Mouse (Mus musculus) large intestine, adult 2 months (tissue): Measurements from ENCODE around the gene H2-Eb1. TPM values are rescaled to one million over a fixed set of nuclear protein-coding genes. Genes with fewer than 3 reads are reported as not detected.

ENCODE experiments used
- DNase-seq: peaks from one replicate; pipeline ENCODE4 v3.0.0-alpha.2; 2012; ENCODE audit warnings: low read depth, low spot score
- WGBS: fragments of 180-500 bp; shearing (Covaris S2); methylation state at CpG from one replicate; pipeline ENCODE4 v1.1.7; 2018; 5-methylcytosine and 5-hydroxymethylcytosine counted together
- polyA plus RNA-seq: library from polyadenylated mRNA; depleted of rRNA; stranded (reverse); fragments of >200 nt; gene quantifications from 2 replicates; pipeline ENCODE4 v1.2.3, GENCODE M21; 2012

The H2-Eb1 gene
- polyA plus RNA-seq, 1 experiment = 665 TPM

GRCm38 (mm10) chr17:34312185-34312584 lies 6.5 kb downstream of the H2-Eb1 start:
- 64% methylated on average over 1 of the region's 1 CpGs for WGBS
- no peak for DNase-seq

- no peak for DNase-seq
- 25% methylated on average over 3 of the region's 3 CpGs for WGBS
Observed at GRCm38 (mm10) chr17:34313393-34313792, 7.7 kb downstream of the H2-Eb1 start.

- 50% methylated on average over 9 of the region's 9 CpGs for WGBS
- no peak for DNase-seq
Observed at GRCm38 (mm10) chr17:34314286-34314685, 8.6 kb downstream of the H2-Eb1 start.

GRCm38 (mm10) chr17:34315512-34315911 lies 9.8 kb downstream of the H2-Eb1 start:
- WGBS = 76% methylated on average over 1 of the region's 1 CpGs

GRCm38 (mm10) chr17:34316697-34317096 lies 11.0 kb downstream of the H2-Eb1 start:
- no peak for DNase-seq
- WGBS = 80% methylated on average over 2 of the region's 2 CpGs

More at GRCm38 (mm10) chr17:34315512-34315911, 9.8 kb downstream of the H2-Eb1 start:
- DNase-seq = no peak

- no peak for DNase-seq
- 35% methylated on average over 2 of the region's 2 CpGs for WGBS
Observed at GRCm38 (mm10) chr17:34317275-34317674, 11.6 kb downstream of the H2-Eb1 start.

GRCm38 (mm10) chr17:34325436-34325835 lies 19.8 kb downstream of the H2-Eb1 start, which contains the start of gene H2-Eb2:
H2-Eb2 (plus strand) TSS chr17:34325665.
- DNase-seq = no peak
- 52% methylated on average over 4 of the region's 4 CpGs for WGBS

GRCm38 (mm10) chr17:34326373-34326772 lies 20.7 kb downstream of the H2-Eb1 start:
- no peak for DNase-seq
- 79% methylated on average over 3 of the region's 3 CpGs for whole genome bisulfite sequencing

GRCm38 (mm10) chr17:34329807-34330206 lies 24.1 kb downstream of the H2-Eb1 start:
- DNase-seq = no peak

GRCm38 (mm10) chr17:34331200-34331599 lies 25.5 kb downstream of the H2-Eb1 start:
- no peak for DNase-seq
- 91% methylated on average over 1 of the region's 1 CpGs for WGBS

More at GRCm38 (mm10) chr17:34329807-34330206, 24.1 kb downstream of the H2-Eb1 start:
- 68% methylated on average over 2 of the region's 2 CpGs for WGBS

GRCm38 (mm10) chr17:34340619-34341402 lies 35.1 kb downstream of the H2-Eb1 start:
- DNase-seq = no peak
- WGBS = 47% methylated on average over 3 of the region's 3 CpGs

GRCm38 (mm10) chr17:34344882-34345281 lies 39.2 kb downstream of the H2-Eb1 start:
- no peak for DNase-seq
- 84% methylated on average over 4 of the region's 4 CpGs for WGBS

GRCm38 (mm10) chr17:34345486-34345885 lies 39.8 kb downstream of the H2-Eb1 start:
- 81% methylated on average over 7 of the region's 7 CpGs for WGBS
- DNase-seq = no peak

- WGBS = 56% methylated on average over 3 of the region's 3 CpGs
- DNase-seq = no peak
Observed at GRCm38 (mm10) chr17:34346041-34346440, 40.4 kb downstream of the H2-Eb1 start.

- DNase-seq = no peak
- WGBS = 57% methylated on average over 6 of the region's 6 CpGs
Observed at GRCm38 (mm10) chr17:34347606-34348308, 42.1 kb downstream of the H2-Eb1 start.

- DNase-seq = no peak
- WGBS = 5% methylated on average over 4 of the region's 4 CpGs
Observed at GRCm38 (mm10) chr17:34349429-34349828, 43.8 kb downstream of the H2-Eb1 start.

- WGBS = 67% methylated on average over 5 of the region's 5 CpGs
Observed at GRCm38 (mm10) chr17:34354539-34354938, 48.9 kb downstream of the H2-Eb1 start, which contains the start of gene Btnl2. Btnl2 (plus strand) TSS chr17:34354822.

GRCm38 (mm10) chr17:34354940-34355339 lies 49.3 kb downstream of the H2-Eb1 start:
- WGBS = 82% methylated on average over 1 of the region's 1 CpGs
- DNase-seq = no peak

More at GRCm38 (mm10) chr17:34354539-34354938, 48.9 kb downstream of the H2-Eb1 start, which contains the start of gene Btnl2:
- DNase-seq = no peak

GRCm38 (mm10) chr17:34362954-34363546 lies 57.4 kb downstream of the H2-Eb1 start:
- 80% methylated on average over 15 of the region's 15 CpGs for WGBS

GRCm38 (mm10) chr17:34363676-34364310 lies 58.1 kb downstream of the H2-Eb1 start:
- no peak for DNase-seq
- 81% methylated on average over 3 of the region's 3 CpGs for WGBS

More at GRCm38 (mm10) chr17:34362954-34363546, 57.4 kb downstream of the H2-Eb1 start:
- DNase-seq = no peak
